Mouse (Mus musculus) heart, embryonic 14.5 days (tissue): Measurements from ENCODE around the gene Pou2f2. TPM values are rescaled to one million over a fixed set of nuclear protein-coding genes. Genes with fewer than 3 reads are reported as not detected.
A peak's percentile ranks its signal among the peaks of the same experiment; 100 is the strongest.

Experiments
- ATAC-seq: fragments of 200-750 bp; cut with Nextera tagmentation; 2 replicates; pipeline ENCODE4 v1.8.0; 2017; ENCODE audit warnings: low read depth, moderate TSS enrichment; ENCODE audit not compliant: insufficient number of reproducible peaks, insufficient read depth, low FRiP score
- H3K27ac ChIP-seq, 2 experiments: fragments of 200-500 bp in 1 of 2; fragments of 300-500 bp in 1 of 2; sonication (generic) in 1 of 2; replicated peaks in 1 of 2; 2 replicates each; pipeline ENCODE4 v1.5.1; 2012 to 2014; ENCODE audit warnings: low read depth in 2 of 2, low read length in 2 of 2, control low read depth in 1 of 2, mild to moderate bottlenecking in 1 of 2, mixed read lengths in 1 of 2; ENCODE audit not compliant: control insufficient read depth in 1 of 2, insufficient read depth in 1 of 2
- H3K27me3 ChIP-seq: fragments of 300-500 bp; sonication (generic); 2 replicates; pipeline ENCODE4 v1.6.1; 2014; ENCODE audit warnings: mild to moderate bottlenecking, low read length, control low read depth; ENCODE audit not compliant: control insufficient read depth, insufficient read depth
- H3K36me3 ChIP-seq: fragments of 300-500 bp; sonication (generic); 2 replicates; pipeline ENCODE4 v1.6.1; 2014; ENCODE audit warnings: mild to moderate bottlenecking, control low read depth, low read length, mixed read lengths; ENCODE audit not compliant: control insufficient read depth, insufficient read depth
- H3K4me1 ChIP-seq, 2 experiments: fragments of 200-500 bp in 1 of 2; fragments of 300-500 bp in 1 of 2; sonication (generic) in 1 of 2; 2 replicates each; pipeline ENCODE4 v1.6.1; 2012 to 2014; ENCODE audit warnings: low read length in 2 of 2, control low read depth in 1 of 2, mixed read lengths in 1 of 2; ENCODE audit not compliant: control insufficient read depth in 2 of 2, insufficient read depth in 2 of 2
- H3K4me2 ChIP-seq: fragments of 300-500 bp; sonication (generic); 2 replicates; pipeline ENCODE4 v1.6.1; 2014; ENCODE audit warnings: mild to moderate bottlenecking, low read length
- H3K4me3 ChIP-seq, 2 experiments: fragments of 200-500 bp in 1 of 2; fragments of 300-500 bp in 1 of 2; sonication (generic) in 1 of 2; 2 replicates each; pipeline ENCODE4 v1.5.1; 2012 to 2014; ENCODE audit warnings: low read length in 2 of 2, mild to moderate bottlenecking in 2 of 2, control low read depth in 1 of 2, low read depth in 1 of 2, moderate library complexity in 1 of 2; ENCODE audit not compliant: control insufficient read depth in 1 of 2, insufficient read depth in 1 of 2
- H3K9ac ChIP-seq: fragments of 300-500 bp; sonication (generic); 2 replicates; pipeline ENCODE4 v1.6.1; 2014; ENCODE audit warnings: mild to moderate bottlenecking, low read length
- H3K9me3 ChIP-seq: fragments of 300-500 bp; sonication (generic); 2 replicates; pipeline ENCODE4 v1.6.1; 2016; ENCODE audit warnings: low read length, control low read depth; ENCODE audit not compliant: control insufficient read depth
- WGBS: fragments of 180-500 bp; shearing (Covaris S2); extraction: QIAGEN DNeasy Blood & Tissue Kit; methylation state at CpG from one replicate; pipeline ENCODE4 v1.1.7; 2014; 5-methylcytosine and 5-hydroxymethylcytosine counted together
- polyA plus RNA-seq: library from polyadenylated mRNA; unstranded; fragments of >200 nt; fragmentation: Nextera tagmentation; extraction: Ambion mirVana; gene quantifications from 2 replicates; pipeline ENCODE4 v1.2.1, GENCODE M21; 2014

Gene Pou2f2
- polyA plus RNA-seq, 1 experiment from 2014 or later: 0.50 TPM

DNA sequence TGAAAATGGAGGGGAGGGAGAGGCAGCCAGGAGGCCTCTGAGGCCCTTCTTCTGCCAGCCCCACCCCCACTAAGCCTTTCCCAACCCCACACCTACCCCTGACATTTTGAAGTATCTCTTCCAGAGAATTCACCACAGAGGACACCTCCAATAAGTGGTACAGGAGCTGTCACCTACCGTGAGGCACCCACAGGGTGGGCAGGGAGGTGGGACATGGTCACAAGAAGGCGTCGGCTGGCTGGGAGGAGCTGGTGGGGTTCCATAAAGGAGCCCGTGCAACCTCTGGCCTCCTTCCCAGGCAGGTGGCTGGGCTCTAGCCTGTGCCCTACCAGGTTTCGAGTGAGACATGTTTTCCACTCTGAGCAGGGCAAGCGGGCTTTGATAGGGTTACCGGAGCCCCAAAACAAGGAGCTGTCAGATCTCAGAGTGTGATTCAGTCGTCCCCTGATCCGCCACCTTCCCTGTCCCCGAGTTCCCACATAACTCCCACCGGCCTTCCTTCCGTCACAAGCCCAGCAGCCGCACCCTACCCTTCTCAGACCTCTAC is 58.2 kb downstream of the Pou2f2 start:
- 65% methylated on average over 13 of the region's 13 CpGs for WGBS
- H3K27ac ChIP-seq: no peak overlapping the region
- H3K4me3 ChIP-seq: no peak overlapping the region
- H3K9ac ChIP-seq: no peak overlapping the region
- no peak for ATAC-seq
- peaks cover 0 to 4% of the 10 kb centered on the region in 2 experiments; a peak in 1 of 4 replicates for H3K4me1 ChIP-seq
- no peaks in the 10 kb centered on the region for H3K27me3 ChIP-seq
- no peak overlapping the region for H3K4me2 ChIP-seq
- no peaks in the 10 kb centered on the region for H3K9me3 ChIP-seq
- H3K36me3 ChIP-seq: no peaks in the 10 kb centered on the region

DNA sequence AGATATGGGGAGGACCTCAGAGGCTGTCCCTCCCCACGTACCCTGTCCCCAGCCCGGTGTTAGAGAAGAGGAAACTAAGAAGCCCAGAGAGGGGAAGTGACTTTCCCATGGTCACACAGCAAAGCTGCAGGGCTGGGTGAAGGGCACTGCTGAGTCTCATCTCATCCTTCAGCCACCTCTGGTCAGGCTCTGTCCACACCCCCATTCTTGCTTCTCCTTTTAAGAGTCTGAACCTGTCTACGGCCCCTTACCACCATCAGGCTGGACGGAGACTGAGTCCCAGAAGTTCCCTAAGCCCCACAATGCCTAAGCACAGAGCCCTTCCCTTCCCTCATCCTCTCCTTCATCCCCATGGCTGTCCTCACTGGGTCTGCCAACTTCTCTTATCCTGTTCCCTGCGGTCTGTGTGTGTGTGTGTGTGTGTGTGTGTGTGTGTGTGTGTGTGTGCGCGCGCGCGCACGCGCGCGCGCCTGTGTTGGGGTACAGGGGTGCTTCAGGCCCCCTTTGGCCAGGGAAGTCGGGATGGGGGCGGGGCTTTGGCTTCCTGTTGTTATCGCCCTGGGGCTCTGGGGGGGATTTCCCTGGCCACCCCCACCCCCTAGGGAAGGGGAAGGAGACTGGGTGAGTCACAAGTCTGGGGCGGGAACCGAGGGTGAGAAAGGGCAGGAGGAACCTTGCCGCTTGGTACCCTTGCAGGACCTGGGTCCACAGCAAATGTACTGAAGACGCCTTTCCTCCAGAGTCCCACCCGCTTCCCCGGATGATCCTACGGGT is 59.3 kb downstream of the Pou2f2 start:
- WGBS: 66% methylated on average over 25 of the region's 25 CpGs
- Histone ChIP-seq H3K9me3 (no peaks in the 10 kb centered on the region), H3K27me3 (no peaks in the 10 kb centered on the region; the same call in 1 of the 2 replicates), H3K4me1 (peaks cover 0 to 4% of the 10 kb centered on the region in 2 experiments; a peak in 1 of 4 replicates), H3K36me3 (no peaks in the 10 kb centered on the region), H3K4me2 (no peak overlapping the region), H3K4me3 (no peak overlapping the region), H3K9ac (no peak overlapping the region), H3K27ac (no peak overlapping the region)
- ATAC-seq: 0 out of 2 replicates have a peak, but pooled peaks have one; percentile 40

DNA sequence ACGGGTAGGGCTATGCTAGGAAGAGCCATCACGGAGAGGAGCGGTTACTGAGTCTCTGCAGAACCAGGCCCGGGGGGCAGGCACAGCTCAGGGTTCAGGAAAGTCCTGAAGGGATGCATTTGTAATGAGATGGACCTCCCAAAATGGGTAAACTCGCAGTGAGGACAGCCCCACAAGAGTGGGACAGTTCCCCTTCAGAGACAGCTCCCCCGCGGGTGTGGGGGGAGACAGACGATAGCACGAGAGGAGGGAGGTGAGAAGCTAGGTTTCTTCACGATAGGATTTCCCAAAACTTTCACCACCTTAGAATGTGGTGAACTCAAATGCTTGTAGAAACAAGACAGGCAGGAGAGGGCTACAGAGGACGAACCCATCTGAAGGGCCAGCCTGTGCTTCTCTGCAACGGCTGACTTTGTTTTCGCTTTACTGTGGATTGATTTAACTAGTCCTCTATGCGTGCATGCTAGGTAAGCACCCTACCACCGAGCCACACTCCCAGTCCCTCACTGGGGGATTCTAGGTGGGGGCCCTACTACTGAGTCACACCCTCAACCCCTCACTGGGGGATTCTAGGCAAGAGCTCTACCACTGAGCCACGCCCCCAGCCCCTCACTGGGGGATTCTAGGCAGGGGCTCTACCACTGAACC is 66.4 kb downstream of the Pou2f2 start:
- H3K27me3 ChIP-seq: no peaks in the 10 kb centered on the region; the same call in 1 of the 2 replicates
- H3K4me3 ChIP-seq: no peak overlapping the region
- no peak overlapping the region for H3K27ac ChIP-seq
- H3K9me3 ChIP-seq: no peaks in the 10 kb centered on the region
- peaks cover 0 to under 1% of the 10 kb centered on the region in 2 experiments; a peak in 1 of 4 replicates for H3K4me1 ChIP-seq
- H3K9ac ChIP-seq: no peak overlapping the region
- no peak overlapping the region for H3K4me2 ChIP-seq
- no peak for ATAC-seq
- no peaks in the 10 kb centered on the region for H3K36me3 ChIP-seq
- WGBS: 76% methylated on average over 16 of the region's 16 CpGs

DNA sequence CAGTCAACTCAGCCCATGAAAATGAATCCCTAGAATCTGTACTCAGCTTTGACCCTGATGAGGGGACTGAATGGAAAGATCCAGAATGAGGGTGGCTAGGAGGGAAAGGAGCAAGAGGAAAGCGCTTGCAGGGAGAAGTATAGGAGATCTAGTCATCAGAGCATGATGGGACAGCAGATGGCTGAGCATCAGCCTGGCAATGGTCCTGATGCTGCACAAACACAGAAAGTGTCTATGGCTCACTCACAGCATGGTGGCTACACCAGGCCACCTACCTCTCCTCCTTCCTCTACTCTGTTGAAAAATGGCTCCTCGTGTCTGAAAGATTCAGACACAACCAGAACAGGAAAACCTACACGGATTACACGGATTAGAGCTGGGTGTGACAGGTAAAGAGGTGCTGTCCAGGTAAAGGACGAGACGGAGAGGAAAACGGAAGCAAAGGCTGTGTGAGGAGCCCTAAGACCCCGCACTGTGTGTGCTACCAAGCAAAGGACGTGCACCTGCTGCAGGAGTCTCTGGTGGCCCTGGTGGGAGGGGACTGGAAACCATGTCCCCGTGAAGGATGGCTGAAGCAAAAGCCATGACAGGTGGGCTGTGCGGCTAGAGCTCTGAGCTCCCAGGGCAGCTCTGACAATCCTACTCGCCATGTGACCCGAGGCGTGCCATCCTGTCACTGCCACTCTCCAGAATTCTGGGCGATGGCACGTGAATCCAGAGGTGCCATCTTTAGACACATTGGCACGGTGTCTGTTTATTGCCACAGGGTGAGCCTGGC is 67.2 kb downstream of the Pou2f2 start:
- Histone ChIP-seq H3K36me3 (no peaks in the 10 kb centered on the region), H3K27me3 (no peaks in the 10 kb centered on the region; the same call in 1 of the 2 replicates), H3K4me1 (peaks cover 5 to 7% of the 10 kb centered on the region in 2 experiments), H3K9ac (no peak overlapping the region), H3K4me2 (no peak overlapping the region), H3K27ac (no peak overlapping the region), H3K9me3 (no peaks in the 10 kb centered on the region), H3K4me3 (no peak overlapping the region)
- WGBS: 86% methylated on average over 17 of the region's 17 CpGs
- no peak for ATAC-seq

DNA sequence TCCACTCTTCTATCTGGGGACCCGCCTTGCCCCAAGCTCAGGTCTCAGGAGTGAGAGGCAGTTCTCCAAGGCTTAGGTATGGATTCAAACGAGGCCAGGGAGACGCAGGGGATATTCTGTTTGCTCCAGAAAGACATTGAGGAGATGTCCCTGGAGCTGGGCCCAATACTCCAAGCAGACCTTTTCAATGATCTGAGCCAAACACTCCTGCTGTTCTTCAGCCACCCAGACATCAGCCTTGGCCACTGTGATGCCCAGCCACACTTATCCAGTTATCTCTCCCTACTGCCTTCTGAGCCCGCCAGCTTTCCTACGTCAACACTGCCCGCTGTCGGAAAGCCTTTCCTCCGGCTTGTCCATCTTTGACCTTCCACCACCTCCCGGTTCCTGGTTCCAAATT is 69.2 kb downstream of the Pou2f2 start:
- WGBS: 66% methylated on average over 9 of the region's 9 CpGs
- Histone ChIP-seq H3K36me3 (no peaks in the 10 kb centered on the region), H3K4me1 (peaks cover 13 to 17% of the 10 kb centered on the region in 2 experiments), H3K4me2 (no peak overlapping the region), H3K9me3 (no peaks in the 10 kb centered on the region), H3K9ac (no peak overlapping the region), H3K27ac (no peak overlapping the region), H3K27me3 (no peaks in the 10 kb centered on the region; the same call in 1 of the 2 replicates), H3K4me3 (no peak overlapping the region)
- no peak for ATAC-seq

DNA sequence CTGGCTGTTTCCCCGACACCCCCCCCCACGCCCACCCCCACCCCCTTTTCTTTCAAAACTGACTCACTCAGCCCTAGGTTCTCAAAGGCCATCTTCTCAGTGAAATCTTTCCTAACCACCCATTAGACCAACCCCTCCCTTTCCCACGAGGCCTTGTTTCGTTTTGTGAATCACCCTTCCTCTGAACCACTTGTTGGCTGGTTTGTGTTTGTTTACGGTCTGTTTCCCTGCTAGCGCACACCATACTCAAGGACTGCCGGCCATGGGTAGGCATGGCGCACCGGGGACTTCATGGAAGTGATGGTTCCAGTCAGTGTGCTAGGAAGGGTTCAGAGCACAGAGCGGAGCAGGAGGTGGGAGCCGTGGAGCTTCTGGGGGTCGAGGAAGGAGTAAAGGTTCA is 70.2 kb downstream of the Pou2f2 start:
- H3K4me1 ChIP-seq: peaks cover 13 to 17% of the 10 kb centered on the region in 2 experiments

More for the DNA sequence above, 70.2 kb downstream of the Pou2f2 start:
- no peak overlapping the region for H3K9ac ChIP-seq
- H3K36me3 ChIP-seq: no peaks in the 10 kb centered on the region
- no peak overlapping the region for H3K27ac ChIP-seq
- ATAC-seq: no peak
- no peaks in the 10 kb centered on the region for H3K9me3 ChIP-seq
- 82% methylated on average over 12 of the region's 12 CpGs for WGBS
- H3K4me3 ChIP-seq: no peak overlapping the region
- no peaks in the 10 kb centered on the region; the same call in 1 of the 2 replicates for H3K27me3 ChIP-seq
- H3K4me2 ChIP-seq: no peak overlapping the region
